Mouse (Mus musculus): Measurements from ENCODE around the gene Polr3b.

GRCm38 (mm10) chr10:84608361-84608760 is 13.7 kb upstream of the Polr3b start:
- TF ChIP-seq POLR2A (IDR thresholded peaks at IDR 0.05; ENCODE audit: borderline replicate concordance, control insufficient read depth, low read depth, low read length): no peak
- TF ChIP-seq CTCF (IDR thresholded peaks at IDR 0.05; ENCODE audit: control insufficient read depth, insufficient read depth, low read length): no peak

Measured in bone marrow, adult 2 months (tissue).